Mouse (Mus musculus): Measurements from ENCODE around the gene Magea5.
A peak's percentile ranks its signal among the peaks of the same experiment; 100 is the strongest.
"Not testable (repeated sequence)": the region's sequence is repeated elsewhere in the genome, so short reads cannot be mapped to it uniquely, and the experiment has no call there.

The Magea5 gene

DNA sequence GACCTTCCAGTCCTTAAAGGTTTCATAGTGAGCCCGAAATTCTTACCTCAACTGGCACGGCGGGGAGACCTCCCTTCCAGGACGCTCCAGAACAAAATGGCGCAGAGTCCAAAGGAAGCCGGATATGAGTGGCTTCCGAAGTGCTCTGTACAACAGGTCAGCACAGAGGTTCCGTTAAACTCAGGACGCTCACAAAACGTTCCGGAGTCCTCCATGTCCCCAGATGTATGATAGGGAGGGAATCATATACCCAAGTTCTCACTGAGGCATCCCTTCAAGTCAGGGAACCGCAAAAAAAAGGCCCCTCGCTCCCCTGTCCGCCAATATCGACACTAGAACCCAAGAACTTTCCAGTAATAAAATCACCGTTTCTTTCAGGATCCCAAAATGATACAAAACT is at the start of gene Magea5:
Gene Magea5 (minus strand): TSS at position 101 of the 400 bp plus-strand sequence.
- DNase-seq (ENCODE audit: low spot score in 2 of 2): not testable (repeated sequence)

DNA sequence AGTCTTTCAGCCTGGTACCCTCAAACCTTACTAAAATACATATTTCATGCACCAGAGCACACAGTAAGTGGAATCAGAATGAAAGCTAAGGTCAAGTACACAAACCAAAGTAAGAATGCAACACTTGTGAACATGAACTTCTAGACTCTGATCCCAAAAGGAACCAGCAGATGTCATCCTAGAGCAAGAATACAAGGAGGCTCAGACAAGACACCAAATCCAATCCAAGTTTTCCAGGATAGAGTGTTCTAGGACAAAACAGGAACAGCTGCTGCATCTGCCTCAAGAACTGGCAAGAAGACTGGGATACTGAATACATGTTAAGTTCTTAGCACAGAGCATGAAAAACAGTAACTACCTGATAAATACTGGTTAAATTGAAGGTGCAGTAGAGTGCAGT is 35.1 kb upstream of the Magea5 start:
- peak in 1 of 2 experiments; percentile 0 for DNase-seq (ENCODE audit: low spot score in 2 of 2)

- not testable (repeated sequence) for DNase-seq (ENCODE audit: low spot score in 2 of 2)
Observed at GRCm38 (mm10) chrX:155093566-155093965, 30.6 kb upstream of the Magea5 start, which contains the start of gene Magea2. Gene Magea2, minus strand, starts transcription at chrX:155093666.

DNA sequence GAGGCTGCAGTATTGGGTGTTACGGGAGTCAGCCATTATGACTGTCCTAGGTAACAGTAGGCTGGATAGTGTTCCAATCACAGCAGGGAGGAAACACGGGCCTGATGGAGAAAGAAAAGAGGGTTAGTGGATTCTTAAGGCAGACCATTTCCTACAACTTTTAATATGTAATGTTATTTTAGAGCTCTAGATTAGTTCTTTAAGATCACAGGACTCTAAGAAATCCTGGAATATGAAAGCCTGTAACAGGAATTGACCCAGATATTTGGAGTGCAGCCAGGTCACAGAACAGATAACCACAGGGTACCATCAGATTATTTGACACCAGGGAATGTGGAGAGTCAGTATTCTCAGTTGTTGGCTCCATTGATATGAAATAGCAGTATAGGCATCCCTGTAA is 26.7 kb upstream of the Magea5 start, which contains the start of gene Magea1:
Gene Magea1 (minus strand): TSS at position 101 of the 400 bp plus-strand sequence.
- DNase-seq (ENCODE audit: low spot score in 2 of 2): not testable (repeated sequence)

All from urinary bladder, postnatal 36 days (tissue).